Mouse (Mus musculus) E14TG2a.4 (cell line): ENCODE results near the gene Lrba.
A peak's percentile ranks its signal among the peaks of the same experiment; 100 is the strongest.

ENCODE experiments used
- H3K27me3 ChIP-seq: 2 replicates; pipeline ENCODE4 v1.6.1; 2014; ENCODE audit warnings: low read length, control low read depth; ENCODE audit not compliant: insufficient read depth
- H3K36me3 ChIP-seq: 2 replicates; pipeline ENCODE4 v1.6.1; 2014; ENCODE audit warnings: low read length, control low read depth; ENCODE audit not compliant: insufficient read depth
- H3K4me1 ChIP-seq: replicated peaks from 2 replicates; pipeline ENCODE4 v1.6.1; 2014; ENCODE audit warnings: low read depth, low read length, control low read depth
- H3K4me3 ChIP-seq: replicated peaks from 2 replicates; pipeline ENCODE4 v1.5.1; 2014; ENCODE audit warnings: mild to moderate bottlenecking, low read length
- H3K9me3 ChIP-seq: 2 replicates; pipeline ENCODE4 v1.6.1; 2014; ENCODE audit warnings: low read length, control low read depth
- CTCF ChIP-seq: conservative IDR thresholded peaks from 2 replicates; pipeline ENCODE4 v1.5.1; 2014; ENCODE audit warnings: low read length
- NANOG ChIP-seq: IDR thresholded peaks from 2 replicates; pipeline ENCODE4 v1.6.1; 2014; ENCODE audit warnings: borderline replicate concordance, low read length, mixed read lengths
- POU5F1 ChIP-seq: IDR thresholded peaks from 2 replicates; pipeline ENCODE4 v1.6.1; 2014; ENCODE audit warnings: low read length, borderline replicate concordance

The Lrba gene

GRCm38 (mm10) chr3:86812689-86813088 lies 588.2 kb downstream of the Lrba start:
- H3K36me3 ChIP-seq: peaks cover 19% of the 10 kb centered on the region
- H3K27me3 ChIP-seq: no peaks in the 10 kb centered on the region
- TF ChIP-seq POU5F1: no peak
- no peak for TF ChIP-seq NANOG
- TF ChIP-seq CTCF: peak; percentile 88
- no peak overlapping the region for H3K4me3 ChIP-seq
- H3K9me3 ChIP-seq: no peaks in the 10 kb centered on the region
- H3K4me1 ChIP-seq: peaks cover 16% of the 10 kb centered on the region; the same call in 1 of the 2 replicates

GRCm38 (mm10) chr3:86818001-86818585 lies 593.6 kb downstream of the Lrba start:
- Histone ChIP-seq H3K9me3 (no peaks in the 10 kb centered on the region), H3K36me3 (peaks cover 34% of the 10 kb centered on the region), H3K4me3 (no peak overlapping the region), H3K4me1 (peaks cover 5% of the 10 kb centered on the region; the same call in 1 of the 2 replicates), H3K27me3 (no peaks in the 10 kb centered on the region)
- TF ChIP-seq NANOG (no peak), CTCF (no peak), POU5F1 (no peak)

- Histone ChIP-seq H3K4me3 (no peak overlapping the region), H3K27me3 (no peaks in the 10 kb centered on the region), H3K9me3 (no peaks in the 10 kb centered on the region), H3K4me1 (peaks cover 5% of the 10 kb centered on the region; the same call in 1 of the 2 replicates), H3K36me3 (peaks cover 30% of the 10 kb centered on the region)
- no peak for TF ChIP-seq CTCF
- no peak for TF ChIP-seq NANOG
- TF ChIP-seq POU5F1: no peak
Observed at GRCm38 (mm10) chr3:86819372-86819771, 594.9 kb downstream of the Lrba start.

GRCm38 (mm10) chr3:86820344-86820743 lies 595.9 kb downstream of the Lrba start:
- Histone ChIP-seq H3K4me1 (peaks cover under 1% of the 10 kb centered on the region; the same call in 1 of the 2 replicates), H3K9me3 (no peaks in the 10 kb centered on the region), H3K4me3 (no peak overlapping the region), H3K36me3 (peaks cover 26% of the 10 kb centered on the region), H3K27me3 (no peaks in the 10 kb centered on the region)
- TF ChIP-seq NANOG (no peak), CTCF (no peak), POU5F1 (no peak)

GRCm38 (mm10) chr3:86821383-86821782 lies 596.9 kb downstream of the Lrba start:
- TF ChIP-seq CTCF (no peak), POU5F1 (no peak), NANOG (no peak)
- Histone ChIP-seq H3K27me3 (no peaks in the 10 kb centered on the region), H3K4me3 (no peak overlapping the region), H3K4me1 (no peaks in the 10 kb centered on the region), H3K36me3 (peaks cover 22% of the 10 kb centered on the region), H3K9me3 (no peaks in the 10 kb centered on the region)

- H3K27me3 ChIP-seq: peaks cover 6% of the 10 kb centered on the region; the same call in 1 of the 2 replicates
- H3K36me3 ChIP-seq: peaks cover 28% of the 10 kb centered on the region
- TF ChIP-seq NANOG: no peak
- no peak for TF ChIP-seq POU5F1
- TF ChIP-seq CTCF: no peak
- peaks cover 20% of the 10 kb centered on the region for H3K4me1 ChIP-seq
- no peak overlapping the region for H3K4me3 ChIP-seq
- no peaks in the 10 kb centered on the region for H3K9me3 ChIP-seq
Observed at GRCm38 (mm10) chr3:86827506-86827905, 603.0 kb downstream of the Lrba start.

- no peaks in the 10 kb centered on the region; the same call in 1 of the 2 replicates for H3K9me3 ChIP-seq
Observed at GRCm38 (mm10) chr3:86832115-86832514, 607.6 kb downstream of the Lrba start.

More at GRCm38 (mm10) chr3:86832115-86832514, 607.6 kb downstream of the Lrba start:
- peaks cover 12% of the 10 kb centered on the region; the same call in 1 of the 2 replicates for H3K27me3 ChIP-seq
- TF ChIP-seq CTCF: no peak
- TF ChIP-seq POU5F1: no peak
- TF ChIP-seq NANOG: no peak
- H3K36me3 ChIP-seq: peaks cover 28% of the 10 kb centered on the region
- peaks cover 40% of the 10 kb centered on the region for H3K4me1 ChIP-seq
- no peak overlapping the region for H3K4me3 ChIP-seq
